Mouse (Mus musculus) limb, embryonic 11.5 days (tissue): ENCODE results near the gene Sdad1. TPM values are rescaled to one million over a fixed set of nuclear protein-coding genes. Genes with fewer than 3 reads are reported as not detected.

ENCODE experiments used
- ATAC-seq: fragments of 200-750 bp; cut with Nextera tagmentation; 2 replicates; pipeline ENCODE4 v1.8.0; 2017; ENCODE audit warnings: low read depth; ENCODE audit not compliant: insufficient number of reproducible peaks, low FRiP score, low TSS enrichment
- DNase-seq: peaks from one replicate; pipeline ENCODE4 v3.0.0-alpha.2; 2015; ENCODE audit warnings: low spot score
- H3K27ac ChIP-seq: fragments of 300-500 bp; sonication (generic); replicated peaks from 2 replicates; pipeline ENCODE4 v1.5.1; 2014; ENCODE audit warnings: low read depth, mild to moderate bottlenecking, low read length
- H3K27me3 ChIP-seq: fragments of 300-500 bp; sonication (generic); 2 replicates; pipeline ENCODE4 v1.6.1; 2014; ENCODE audit warnings: mild to moderate bottlenecking, low read length, mixed read lengths; ENCODE audit not compliant: control insufficient read depth, insufficient read depth
- H3K36me3 ChIP-seq: fragments of 300-500 bp; sonication (generic); 2 replicates; pipeline ENCODE4 v1.6.1; 2014; ENCODE audit warnings: mild to moderate bottlenecking, low read length, moderate library complexity, mixed read lengths; ENCODE audit not compliant: control insufficient read depth, insufficient read depth
- H3K4me1 ChIP-seq: fragments of 300-500 bp; sonication (generic); 2 replicates; pipeline ENCODE4 v1.6.1; 2014; ENCODE audit warnings: low read length, mixed read lengths; ENCODE audit not compliant: control insufficient read depth, insufficient read depth
- H3K4me2 ChIP-seq: fragments of 300-500 bp; sonication (generic); 2 replicates; pipeline ENCODE4 v1.6.1; 2014; ENCODE audit warnings: low read depth, mild to moderate bottlenecking, moderate library complexity; ENCODE audit not compliant: severe bottlenecking
- H3K4me3 ChIP-seq: fragments of 300-500 bp; sonication (generic); 2 replicates; pipeline ENCODE4 v1.5.1; 2014; ENCODE audit warnings: low read depth, low read length
- H3K9ac ChIP-seq: fragments of 300-500 bp; sonication (generic); 2 replicates; pipeline ENCODE4 v1.6.1; 2014; ENCODE audit warnings: mild to moderate bottlenecking, low read length
- H3K9me3 ChIP-seq: fragments of 300-500 bp; sonication (generic); 2 replicates; pipeline ENCODE4 v1.6.1; 2016; ENCODE audit warnings: low read length; ENCODE audit not compliant: control insufficient read depth
- WGBS: fragments of 180-500 bp; shearing (Covaris S2); extraction: QIAGEN DNeasy Blood & Tissue Kit; methylation state at CpG from one replicate; pipeline ENCODE4 v1.1.7; 2014; 5-methylcytosine and 5-hydroxymethylcytosine counted together
- polyA plus RNA-seq: library from polyadenylated mRNA; unstranded; fragments of >200 nt; fragmentation: Nextera tagmentation; extraction: Ambion mirVana; gene quantifications from 2 replicates; pipeline ENCODE4 v1.2.1, GENCODE M21; 2014

Gene Sdad1
- polyA plus RNA-seq, 1 experiment from 2014 or later, result 45.3 TPM

DNA sequence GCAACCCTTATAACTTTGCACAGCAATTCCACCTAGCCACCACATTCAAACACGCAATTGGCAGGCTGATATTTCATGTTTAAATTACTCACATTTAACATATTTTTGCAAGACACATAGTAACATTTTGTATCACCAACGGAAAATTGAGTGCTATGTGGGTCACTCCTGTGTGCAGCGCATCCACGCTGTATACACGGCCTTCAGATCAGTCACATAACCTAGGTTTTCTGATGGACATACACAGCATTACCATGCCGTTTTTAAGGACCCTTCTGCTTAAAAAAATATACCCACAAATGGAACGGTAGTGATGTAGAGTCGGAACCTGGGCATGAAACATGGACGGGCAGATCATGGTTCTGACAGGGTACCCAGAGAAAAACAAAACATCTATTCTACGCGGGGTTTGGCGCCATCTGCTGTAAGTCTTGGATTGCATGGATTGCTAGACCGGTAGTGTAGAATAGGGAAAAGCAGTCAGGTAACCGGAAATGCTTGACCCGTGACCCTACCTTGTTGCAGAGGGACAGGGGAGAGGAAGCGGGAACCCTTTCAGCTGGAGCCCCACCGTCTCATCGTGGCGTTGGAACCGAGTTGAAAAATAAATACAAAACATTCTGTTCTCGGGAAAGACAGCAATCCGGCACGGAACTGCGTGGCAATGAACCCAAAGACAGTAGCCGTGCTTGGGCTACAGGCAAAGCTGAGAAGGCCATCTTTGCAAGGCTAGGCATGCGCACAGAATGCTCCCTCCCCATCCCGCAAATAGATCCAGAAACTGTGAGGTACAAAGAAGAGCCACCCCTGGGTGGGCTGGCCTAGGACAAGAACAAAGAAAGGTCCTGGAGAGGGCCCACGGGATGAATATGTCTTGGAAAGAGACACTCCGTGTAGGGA, 70.7 kb downstream of the Sdad1 start:
- Histone ChIP-seq H3K9me3 (no peaks in the 10 kb centered on the region), H3K9ac (no peak overlapping the region), H3K27me3 (no peaks in the 10 kb centered on the region), H3K4me1 (no peaks in the 10 kb centered on the region), H3K4me3 (no peak overlapping the region), H3K4me2 (no peak overlapping the region), H3K36me3 (no peaks in the 10 kb centered on the region), H3K27ac (no peak overlapping the region)
- DNase-seq (peak; percentile 79), ATAC-seq (no peak)
- 52% methylated on average over 29 of the region's 29 CpGs for WGBS

DNA sequence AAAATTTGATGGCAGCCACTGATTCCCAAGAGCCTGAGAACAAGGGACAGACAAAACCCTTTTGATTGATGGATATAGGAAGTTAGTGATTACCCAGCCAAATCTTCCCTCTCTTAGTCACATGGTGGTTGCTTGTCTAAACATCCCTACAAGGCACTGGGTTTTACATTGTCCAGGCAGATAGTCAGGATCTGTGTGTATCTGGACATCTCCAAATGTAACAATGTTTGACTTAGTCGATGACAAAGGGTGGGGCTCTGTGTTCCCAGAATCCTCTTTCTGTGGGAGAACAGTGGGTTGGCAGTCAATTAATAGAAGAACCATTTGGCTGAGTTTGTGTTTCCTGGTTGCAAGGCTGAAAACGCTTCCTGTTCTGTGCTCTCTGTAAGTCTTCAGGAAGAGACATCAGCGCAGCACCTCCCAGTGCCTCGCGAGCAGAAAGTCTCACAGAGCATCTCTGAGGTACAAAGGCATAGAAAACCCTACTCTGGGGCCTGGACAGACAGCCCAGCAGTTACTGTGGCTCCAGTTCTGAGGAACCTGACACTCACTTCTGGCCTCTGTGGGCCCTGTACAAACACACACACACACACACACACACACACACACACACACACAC, 75.2 kb downstream of the Sdad1 start:
- H3K9ac ChIP-seq, result no peak overlapping the region
- no peak overlapping the region for H3K4me2 ChIP-seq
- H3K27ac ChIP-seq, result no peak overlapping the region
- 62% methylated on average over 5 of the region's 5 CpGs for WGBS
- H3K9me3 ChIP-seq, result no peaks in the 10 kb centered on the region
- no peaks in the 10 kb centered on the region for H3K27me3 ChIP-seq
- no peaks in the 10 kb centered on the region for H3K4me1 ChIP-seq
- ATAC-seq (no peak), DNase-seq (no peak)
- no peak overlapping the region for H3K4me3 ChIP-seq
- H3K36me3 ChIP-seq, result no peaks in the 10 kb centered on the region

Other genes with a start within 250 kb of the Sdad1 start
- 256 TPM in 2 replicates for gene G3bp2, start 226.8 kb downstream of the Sdad1 start, polyA plus RNA-seq
- 29.4 and 31.5 TPM in 2 replicates for gene Uso1, start 172.5 kb downstream of the Sdad1 start, polyA plus RNA-seq
- not detected in 2 replicates for gene U90926, start 95.1 kb downstream of the Sdad1 start, polyA plus RNA-seq
- 0.08 TPM in 1 of 2 replicates, not detected in the other for gene Ppef2, start 54.2 kb downstream of the Sdad1 start, polyA plus RNA-seq
- 6.7 and 8.2 TPM in 2 replicates for gene Naaa, start 32.3 kb downstream of the Sdad1 start, polyA plus RNA-seq
- gene Cxcl9, start 17.6 kb upstream of the Sdad1 start, polyA plus RNA-seq, result not detected in 2 replicates
- gene Art3, start 21.3 kb upstream of the Sdad1 start, polyA plus RNA-seq, result 1.8 and 2.5 TPM in 2 replicates
- gene Cxcl10, start 38.4 kb upstream of the Sdad1 start, polyA plus RNA-seq, result 1.2 and 1.3 TPM in 2 replicates
- gene Nup54, start 124.7 kb upstream of the Sdad1 start, polyA plus RNA-seq, result 77.4 and 77.5 TPM in 2 replicates
- 6.3 and 7.0 TPM in 2 replicates for gene Scarb2, start 196.4 kb upstream of the Sdad1 start, polyA plus RNA-seq
- not detected in 2 replicates for gene Fam47e, start 244.6 kb upstream of the Sdad1 start, polyA plus RNA-seq